Mouse (Mus musculus) cortical plate, adult 2 months (tissue): Measurements from ENCODE around the gene Cnppd1. TPM values are rescaled to one million over a fixed set of nuclear protein-coding genes. Genes with fewer than 3 reads are reported as not detected.

Experiments
- H3K27ac ChIP-seq: fragments of 200-500 bp; 2 replicates; pipeline ENCODE4 v1.5.1; 2012; ENCODE audit warnings: low read length, control low read depth, inconsistent platforms; ENCODE audit not compliant: insufficient read depth
- H3K4me1 ChIP-seq: fragments of 200-500 bp; 2 replicates; pipeline ENCODE4 v1.6.1; 2011; ENCODE audit warnings: low read length; ENCODE audit not compliant: control insufficient read depth, insufficient read depth
- H3K4me3 ChIP-seq: fragments of 200-500 bp; 2 replicates; pipeline ENCODE4 v1.5.1; 2011; ENCODE audit warnings: mild to moderate bottlenecking, low read length, control low read depth; ENCODE audit not compliant: insufficient read depth
- CTCF ChIP-seq: fragments of 200-500 bp; IDR thresholded peaks from 2 replicates; pipeline ENCODE4 v1.5.1; 2011; ENCODE audit warnings: mild to moderate bottlenecking, control low read depth, low read length; ENCODE audit not compliant: insufficient read depth; ENCODE audit errors: extremely low read depth
- POLR2A ChIP-seq: fragments of 200-500 bp; IDR thresholded peaks from 2 replicates; pipeline ENCODE4 v1.6.1; 2011; ENCODE audit warnings: mild to moderate bottlenecking, low read length, control low read depth; ENCODE audit not compliant: insufficient read depth; ENCODE audit errors: extremely low read depth
- polyA plus RNA-seq: library from polyadenylated mRNA; depleted of rRNA; stranded (reverse); fragments of >200 nt; gene quantifications from 2 replicates; pipeline ENCODE4 v1.2.3, GENCODE M21; 2012

Cnppd1 gene
- polyA plus RNA-seq, 1 experiment, result 36.9 TPM

DNA sequence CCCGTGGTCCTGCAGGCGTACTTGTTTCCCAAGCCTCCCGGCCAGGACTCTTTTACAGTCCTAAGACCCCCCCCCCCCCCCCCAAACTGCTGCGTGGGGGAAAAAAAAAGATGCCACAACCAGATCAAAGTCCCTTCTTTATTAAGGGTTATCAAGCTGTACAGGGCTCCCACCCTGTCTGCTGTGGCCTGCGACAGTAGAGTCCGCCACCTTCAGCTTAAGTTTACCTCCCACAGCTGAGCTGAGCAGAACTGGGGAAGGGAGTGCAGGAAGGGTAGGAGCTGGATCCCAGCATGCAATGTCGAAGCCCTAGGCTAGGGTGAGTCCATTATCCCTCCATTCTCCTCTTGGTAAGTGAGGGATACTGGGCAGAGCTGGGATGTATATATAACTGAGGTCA is 38.2 kb upstream of the Cnppd1 start:
- TF ChIP-seq POLR2A, result no peak
- TF ChIP-seq CTCF, result no peak
- no peaks in the 10 kb centered on the region for H3K4me1 ChIP-seq
- H3K27ac ChIP-seq, result no peak overlapping the region
- no peak overlapping the region for H3K4me3 ChIP-seq

DNA sequence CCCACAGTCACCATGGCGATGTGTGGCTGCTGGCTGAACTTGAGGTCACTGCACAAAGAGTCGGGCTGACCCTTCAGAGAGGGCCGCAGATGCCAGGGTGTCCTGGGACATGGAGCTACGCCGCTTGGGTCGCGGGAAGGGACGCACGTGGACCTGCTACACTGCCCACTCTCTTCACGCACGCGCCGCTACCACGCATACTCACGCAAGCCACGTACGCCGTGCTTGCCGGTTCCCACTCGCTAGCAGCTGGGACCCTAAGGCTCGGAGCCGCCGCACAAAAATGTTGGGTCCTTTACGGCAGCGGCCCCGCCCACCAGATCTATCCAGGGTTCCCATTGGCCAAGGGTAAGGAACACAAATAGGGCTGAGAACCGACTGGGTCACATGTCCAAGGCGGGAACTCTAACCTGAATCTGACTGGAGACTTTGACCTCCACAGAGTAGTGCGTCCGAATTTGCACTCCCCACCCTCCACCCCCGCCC is 37.6 kb upstream of the Cnppd1 start, which contains the start of gene Abcb6:
Gene Abcb6, minus strand, starts transcription at position 288 of the 486 bp plus-strand sequence.
- 0 out of 2 replicates have a peak within 1 kb of the TSS, but pooled peaks have one; percentile 8 for H3K27ac ChIP-seq
- no peaks in the 10 kb centered on the region for H3K4me1 ChIP-seq
- TF ChIP-seq POLR2A, result peak; percentile 75
- no peak for TF ChIP-seq CTCF
- H3K4me3 ChIP-seq, result peak within 1 kb of the TSS; percentile 73

DNA sequence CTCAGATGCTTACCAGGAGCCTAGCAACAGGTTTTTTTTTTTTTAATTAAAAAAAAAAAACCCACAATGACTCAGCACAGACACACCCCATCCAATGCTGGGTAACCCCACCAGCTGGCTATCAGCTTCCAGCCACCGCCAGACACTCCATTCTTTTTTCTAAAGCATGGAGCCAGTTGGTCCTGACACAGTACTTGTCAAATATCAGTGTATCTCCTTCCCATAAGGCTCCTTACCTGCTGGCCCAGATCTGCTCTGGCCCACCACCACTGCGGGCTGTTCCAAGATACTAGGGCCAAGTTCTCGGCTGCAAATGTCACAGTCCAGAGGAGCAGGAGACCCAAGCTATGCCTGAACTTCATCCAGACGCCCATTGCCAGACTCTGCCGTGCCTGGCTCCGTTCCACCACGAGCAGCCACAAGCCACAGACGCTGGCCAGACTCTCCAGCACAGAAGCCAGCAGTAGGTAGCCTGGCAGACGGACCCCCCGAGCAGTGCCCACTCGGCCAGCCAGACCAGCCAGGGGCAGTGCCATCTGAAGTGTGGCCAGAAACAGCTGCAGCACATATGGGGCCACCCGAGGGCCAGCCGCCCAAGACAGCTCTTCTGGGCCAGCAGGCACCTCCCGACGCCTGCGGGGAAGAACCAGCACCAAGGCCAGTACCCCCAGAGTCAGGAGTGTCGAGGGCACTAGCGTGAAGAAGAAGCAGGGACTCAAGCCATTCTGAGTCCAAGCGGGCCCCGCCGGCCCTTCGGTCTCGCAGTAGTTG is 37.0 kb upstream of the Cnppd1 start:
- Histone ChIP-seq H3K4me3 (peak overlapping the region; percentile 73), H3K27ac (0 out of 2 replicates have a peak overlapping the region, but pooled peaks have one; percentile 8), H3K4me1 (no peaks in the 10 kb centered on the region)
- TF ChIP-seq POLR2A, result no peak
- no peak for TF ChIP-seq CTCF

DNA sequence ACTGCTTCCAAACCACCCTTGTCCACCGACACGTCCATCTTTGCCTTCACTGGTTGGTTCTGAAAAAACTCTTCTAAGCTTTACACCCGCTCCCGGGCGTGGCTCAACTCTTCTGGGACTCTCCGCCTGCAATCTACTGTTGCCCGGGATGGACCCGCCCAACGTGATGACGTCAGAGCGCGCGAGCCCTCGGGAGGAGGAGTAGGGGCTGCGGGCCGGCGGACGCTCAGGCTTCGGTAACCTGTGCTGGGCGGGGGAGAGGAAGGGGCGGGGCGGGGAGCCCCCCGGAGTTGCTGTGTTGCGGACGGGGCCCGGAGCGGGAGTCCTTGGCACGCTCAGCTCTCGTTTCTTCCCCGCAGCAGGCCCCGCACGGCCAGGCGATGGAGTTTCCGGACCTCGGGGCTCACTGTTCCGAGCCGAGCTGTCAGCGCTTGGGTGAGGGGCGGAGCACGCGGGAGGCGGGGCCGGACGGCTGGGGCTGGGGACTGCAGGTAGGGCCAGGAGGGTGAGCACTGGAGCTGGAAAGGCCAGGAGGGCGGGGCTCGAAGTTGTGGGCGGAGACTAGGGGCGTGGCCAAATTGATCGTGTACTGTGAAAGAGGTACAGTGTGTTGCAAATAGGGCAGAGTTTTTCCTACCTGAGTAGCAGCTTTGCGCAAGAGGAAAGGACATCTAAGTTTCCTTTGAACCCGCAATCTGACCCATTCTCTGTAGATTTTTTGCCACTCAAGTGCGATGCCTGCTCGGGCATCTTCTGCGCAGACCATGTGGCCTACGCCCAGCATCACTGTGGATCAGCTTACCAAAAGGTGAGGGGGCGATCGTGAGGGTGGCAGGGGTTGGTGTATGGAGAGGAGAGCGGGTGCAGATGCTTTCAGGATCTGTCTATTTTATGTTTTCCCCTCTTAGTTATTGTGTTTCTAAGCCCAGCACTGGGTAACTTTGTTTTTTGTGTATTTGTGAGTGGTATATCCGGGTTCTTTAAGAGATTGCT is 26.3 kb upstream of the Cnppd1 start, which contains the start of gene Zfand2b:
Gene Zfand2b, plus strand, starts transcription at position 175 of the 993 bp plus-strand sequence.
- Histone ChIP-seq H3K4me1 (peaks cover 5% of the 10 kb centered on the region), H3K4me3 (peak within 1 kb of the TSS; percentile 46), H3K27ac (no peak within 1 kb of the TSS)
- TF ChIP-seq POLR2A (peak; percentile 76), CTCF (no peak)

DNA sequence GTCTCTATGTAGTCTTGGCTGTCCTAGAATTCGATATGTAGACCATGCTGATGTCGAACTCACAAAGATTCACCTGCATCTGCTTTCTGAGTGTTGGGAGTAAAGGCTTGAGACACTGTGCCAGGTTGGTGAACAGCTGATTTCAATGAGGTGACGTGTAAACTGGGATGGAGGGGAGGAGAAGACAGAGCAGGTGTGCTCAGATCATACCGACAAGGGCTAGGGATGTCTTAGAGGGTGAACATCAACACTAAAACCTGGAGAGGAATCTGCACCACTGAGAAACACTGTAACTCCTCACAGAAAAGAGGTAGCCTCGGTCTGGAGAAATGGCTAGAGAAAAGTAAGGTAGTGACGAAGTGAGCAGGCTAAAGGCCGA is 25.6 kb upstream of the Cnppd1 start:
- H3K4me1 ChIP-seq, result peaks cover 5% of the 10 kb centered on the region
- no peak for TF ChIP-seq CTCF
- no peak for TF ChIP-seq POLR2A
- H3K27ac ChIP-seq, result no peak overlapping the region
- H3K4me3 ChIP-seq, result peak overlapping the region; percentile 46

DNA sequence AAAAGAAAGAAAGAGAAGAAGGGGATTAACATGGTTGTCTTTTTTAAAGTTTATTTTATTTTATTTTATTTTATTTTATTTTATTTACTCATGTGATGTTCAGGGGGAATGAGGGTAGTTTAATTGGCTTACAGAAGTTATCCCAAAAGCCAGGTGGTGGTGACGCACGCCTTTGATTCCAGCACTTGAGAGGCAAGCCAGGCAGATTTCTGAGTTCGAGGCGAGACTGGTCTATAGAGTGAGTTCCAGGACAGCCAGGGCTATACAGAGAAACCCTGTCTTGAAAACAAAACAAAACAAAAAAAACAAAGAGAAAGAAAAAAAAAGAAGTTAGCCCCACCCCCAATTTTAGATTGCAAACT is 17.7 kb upstream of the Cnppd1 start:
- no peak overlapping the region for H3K27ac ChIP-seq
- no peak for TF ChIP-seq CTCF
- no peak for TF ChIP-seq POLR2A
- no peaks in the 10 kb centered on the region for H3K4me1 ChIP-seq
- H3K4me3 ChIP-seq, result no peak overlapping the region

DNA sequence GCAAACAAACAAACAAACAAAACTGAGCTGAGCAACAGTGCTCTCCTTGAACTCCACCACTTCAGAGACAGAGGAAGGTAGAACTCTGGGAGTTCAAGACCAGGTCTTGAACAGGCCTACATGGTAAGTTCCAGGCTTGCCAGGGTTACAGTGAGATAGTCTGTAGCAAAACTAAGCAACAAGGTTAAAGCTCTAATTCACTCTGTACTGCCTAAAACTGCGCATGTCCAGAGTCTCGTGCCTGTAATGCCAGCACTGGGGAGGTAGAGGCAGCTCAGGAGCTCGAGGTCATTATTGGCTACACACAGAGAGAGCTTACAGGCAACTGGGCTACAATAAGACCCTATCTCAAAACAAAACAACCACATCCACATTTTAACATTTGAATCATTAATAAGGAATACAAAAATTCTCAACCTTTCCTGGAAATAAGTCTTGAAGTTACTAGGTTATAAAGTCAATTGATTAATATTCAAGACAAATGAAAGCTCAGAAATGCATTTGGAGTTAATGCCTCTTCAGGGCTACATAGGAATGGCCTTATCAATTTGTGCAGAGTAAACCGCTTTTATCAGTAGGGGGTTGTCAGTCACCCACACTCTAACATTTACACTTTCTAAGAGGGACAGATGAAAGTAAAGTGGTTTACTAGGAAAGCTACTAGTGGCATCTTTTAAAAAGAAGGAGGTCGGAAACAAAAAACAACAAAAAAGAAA is 17.2 kb upstream of the Cnppd1 start:
- no peak overlapping the region for H3K4me3 ChIP-seq
- H3K4me1 ChIP-seq, result no peaks in the 10 kb centered on the region
- TF ChIP-seq POLR2A (no peak), CTCF (no peak)
- H3K27ac ChIP-seq, result no peak overlapping the region

DNA sequence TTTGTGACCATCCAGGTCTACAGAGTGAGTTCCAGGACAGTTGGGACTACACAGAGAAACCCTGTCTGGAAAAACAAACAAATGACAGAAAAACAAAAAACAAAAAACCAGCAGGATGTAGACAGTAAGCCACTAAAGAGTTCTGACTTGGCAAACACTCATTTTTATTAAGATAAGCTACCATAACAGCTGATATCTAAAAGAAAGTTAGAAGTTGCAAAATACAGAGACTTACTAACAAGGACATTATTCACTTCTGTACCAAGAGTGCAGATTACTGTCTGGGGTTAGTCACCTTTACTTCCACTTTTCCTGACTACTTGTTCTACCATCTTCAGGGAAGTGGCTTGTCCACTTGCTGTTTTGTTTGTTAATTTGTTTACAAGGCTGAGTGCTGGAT is 16.5 kb upstream of the Cnppd1 start:
- no peak overlapping the region for H3K27ac ChIP-seq
- no peak for TF ChIP-seq CTCF
- TF ChIP-seq POLR2A, result no peak
- H3K4me1 ChIP-seq, result no peaks in the 10 kb centered on the region
- no peak overlapping the region for H3K4me3 ChIP-seq

DNA sequence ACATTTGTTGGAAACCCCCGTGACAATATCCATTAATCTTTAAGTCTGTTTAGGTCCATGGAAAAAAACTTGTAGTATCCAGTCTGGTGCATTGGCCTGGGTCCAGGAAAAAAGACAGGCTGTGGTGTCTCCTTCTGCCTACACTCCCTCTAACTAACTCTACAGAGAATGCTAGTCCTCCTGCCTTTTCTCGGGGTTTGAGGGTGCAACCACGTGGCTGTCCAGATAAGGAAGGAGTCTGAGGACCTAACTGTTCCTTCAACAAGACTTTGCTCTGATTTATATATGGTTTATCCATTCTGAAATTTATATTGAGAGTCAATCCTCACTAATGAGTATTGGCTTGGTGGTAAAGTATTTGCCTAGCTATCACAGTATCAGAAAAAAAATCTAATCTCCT is 13.3 kb upstream of the Cnppd1 start:
- no peak overlapping the region for H3K4me3 ChIP-seq
- no peak overlapping the region for H3K27ac ChIP-seq
- H3K4me1 ChIP-seq, result no peaks in the 10 kb centered on the region
- TF ChIP-seq POLR2A (no peak), CTCF (no peak)
